Mouse (Mus musculus) R1 (cell line): ENCODE data around the gene Ibsp.

Experiments
- DNase-seq: peaks from one replicate; pipeline ENCODE4 v3.0.0-alpha.2; 2018; ENCODE audit warnings: low read depth, low spot score

Gene Ibsp

GRCm38 (mm10) chr5:104340513-104340829, 41.5 kb downstream of the Ibsp start:
- no peak for DNase-seq

- DNase-seq: peak; percentile 21
Observed at GRCm38 (mm10) chr5:104342881-104343280, 43.9 kb downstream of the Ibsp start.

GRCm38 (mm10) chr5:104344526-104345240, 45.7 kb downstream of the Ibsp start:
- DNase-seq: peak; percentile 62

GRCm38 (mm10) chr5:104345241-104345630, 46.3 kb downstream of the Ibsp start:
- DNase-seq: no peak

- no peak for DNase-seq
Observed at GRCm38 (mm10) chr5:104351041-104351440, 52.1 kb downstream of the Ibsp start.

- DNase-seq: no peak
Observed at GRCm38 (mm10) chr5:104351874-104352273, 52.9 kb downstream of the Ibsp start.

- no peak for DNase-seq
Observed at GRCm38 (mm10) chr5:104357575-104357974, 58.6 kb downstream of the Ibsp start.

- DNase-seq: no peak
Observed at GRCm38 (mm10) chr5:104358592-104358991, 59.6 kb downstream of the Ibsp start.

GRCm38 (mm10) chr5:104359257-104359656, 60.3 kb downstream of the Ibsp start:
- DNase-seq: no peak
